Mouse (Mus musculus) cerebellum, adult 11 months (tissue): Measurements from ENCODE around the gene Maats1.
"Not testable (repeated sequence)": the region's sequence is repeated elsewhere in the genome, so short reads cannot be mapped to it uniquely, and the experiment has no call there.

Experiments used
- DNase-seq: peaks from one replicate; pipeline ENCODE4 v3.0.0; 2022

Maats1 gene

DNA sequence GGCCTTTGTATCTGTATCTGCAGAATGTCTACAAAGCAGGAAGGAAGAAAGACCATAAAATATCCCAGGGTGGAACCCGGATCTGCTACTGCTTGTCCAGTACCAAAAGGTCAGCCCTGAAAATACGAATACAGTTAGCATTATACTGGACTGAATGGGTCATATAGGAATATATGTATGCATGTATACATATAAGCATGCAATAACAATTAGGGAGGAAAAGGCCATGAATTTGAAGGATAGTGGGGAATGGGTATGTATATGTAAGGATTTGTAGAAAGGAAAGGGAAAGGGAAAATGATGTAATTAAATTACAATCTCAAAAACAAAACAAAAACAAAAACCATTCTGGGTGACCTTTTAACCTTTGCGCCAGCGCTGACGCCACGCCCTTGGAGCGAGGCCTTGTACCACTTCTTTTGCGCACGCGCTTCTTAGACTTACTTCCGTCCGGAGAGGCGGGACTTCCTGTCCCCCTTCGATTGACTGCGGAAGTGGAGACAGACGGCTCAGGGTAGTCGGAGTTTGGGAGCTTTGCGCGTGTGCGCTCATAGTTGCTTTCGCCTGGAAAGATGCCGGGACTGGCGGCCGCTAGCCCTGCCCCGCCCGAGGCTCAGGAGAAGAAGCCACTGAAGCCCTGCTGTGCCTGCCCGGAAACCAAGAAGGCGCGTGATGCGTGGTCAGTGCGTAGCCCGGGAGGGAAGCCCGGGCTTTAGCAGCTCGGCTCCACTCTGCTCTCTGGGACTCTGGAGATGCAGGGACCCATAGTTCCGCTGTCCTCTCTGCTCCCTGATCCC is 4.8 kb upstream of the Maats1 start, which contains the start of the genes Cox17 and Gm21987:
TSS of gene Cox17 (plus strand) at position 463 of the 797 bp plus-strand sequence.
TSS of gene Gm21987 (plus strand) at position 512 of the 797 bp plus-strand sequence.
- peak; percentile 93 for DNase-seq

DNA sequence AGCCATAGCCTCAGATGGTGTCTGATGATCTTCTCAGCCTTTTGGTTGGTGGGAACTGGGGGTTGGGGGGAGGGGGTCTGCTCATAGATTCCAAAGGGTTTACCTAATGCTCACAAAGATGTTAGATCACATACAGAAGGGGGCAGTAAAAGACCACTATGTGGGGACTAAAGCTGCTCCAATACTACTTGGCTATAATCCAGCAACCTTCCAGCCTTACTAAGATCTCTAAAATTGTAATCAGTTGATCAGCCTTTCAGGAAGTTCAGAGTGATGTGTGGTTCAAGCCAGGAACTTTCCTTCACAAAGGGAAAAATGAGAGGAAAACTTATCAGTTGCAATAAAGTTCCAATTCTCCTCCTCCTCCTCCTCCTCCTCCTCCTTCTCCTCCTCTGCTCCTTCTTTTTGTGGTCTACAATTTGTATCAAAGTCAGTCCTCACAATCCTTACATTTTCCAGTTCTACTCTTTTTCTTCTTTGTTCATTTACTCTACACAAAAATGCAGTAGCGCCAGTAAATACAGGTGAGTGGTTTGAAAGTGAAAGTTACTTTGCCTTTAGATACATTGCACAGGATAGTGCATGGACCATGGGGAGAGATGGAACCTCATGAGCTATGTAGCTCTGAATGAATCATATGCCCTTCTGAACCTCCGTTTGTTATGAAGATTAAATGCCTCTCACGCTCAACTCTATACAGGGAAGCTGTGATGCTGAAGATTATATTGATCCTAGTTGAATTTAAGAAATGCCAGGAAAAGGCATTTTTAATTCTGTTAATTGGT is 3.2 kb upstream of the Maats1 start:
- no peak for DNase-seq

DNA sequence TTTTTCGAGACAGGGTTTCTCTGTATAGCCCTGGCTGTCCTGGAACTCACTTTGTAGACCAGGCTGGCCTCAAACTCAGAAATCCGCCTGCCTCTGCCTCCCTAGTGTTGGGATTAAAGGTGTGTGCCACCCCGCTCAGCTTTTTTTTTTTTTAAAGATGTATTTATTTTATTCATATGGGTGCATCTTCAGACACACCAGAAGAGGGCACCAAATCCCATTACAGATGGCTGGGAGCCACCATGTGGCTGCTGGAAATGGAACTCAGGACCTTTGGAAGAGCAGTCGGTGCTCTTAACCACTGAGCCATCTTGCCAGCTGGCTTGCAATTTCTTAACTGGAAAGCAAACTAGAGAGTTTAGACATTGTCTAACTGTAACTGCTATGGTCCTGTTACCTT is 3.9 kb downstream of the Maats1 start:
- DNase-seq, result not testable (repeated sequence)

DNA sequence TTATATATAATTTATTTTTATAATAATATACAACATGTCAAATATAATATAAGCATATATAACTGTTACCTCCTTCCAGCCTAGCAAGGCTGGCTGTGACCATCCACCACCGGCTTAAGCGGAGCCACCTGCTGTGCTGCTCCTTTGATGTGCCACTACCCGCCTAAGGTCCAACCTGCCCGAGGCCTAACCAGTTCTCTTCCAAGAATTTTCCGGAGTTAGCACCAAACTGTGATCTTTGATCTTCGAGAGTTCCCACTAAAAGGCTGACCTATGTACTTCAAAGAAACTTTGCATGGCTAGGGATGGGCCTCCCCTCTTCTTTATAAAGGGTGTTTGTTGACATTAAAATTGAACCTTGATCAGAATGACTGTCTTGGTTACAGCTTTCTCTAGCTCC is 7.5 kb downstream of the Maats1 start:
- DNase-seq, result no peak

DNA sequence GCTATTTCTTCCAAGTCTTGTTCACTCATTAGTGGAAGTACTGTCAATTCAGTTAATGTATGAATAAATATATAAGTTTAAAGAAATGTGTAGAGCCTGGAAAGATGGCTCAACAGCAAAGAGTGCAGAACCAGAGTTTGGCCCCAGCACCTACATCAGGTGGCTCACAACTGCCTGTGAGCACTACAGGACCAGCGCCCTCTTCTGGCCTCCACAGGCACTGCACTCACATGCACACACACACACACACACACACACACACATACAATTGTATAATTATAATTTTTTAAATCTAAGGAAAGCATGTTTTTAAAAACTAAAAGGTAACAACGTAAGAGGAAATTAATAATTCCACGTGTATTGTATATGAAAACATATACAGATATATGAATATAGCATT is 12.6 kb downstream of the Maats1 start:
- no peak for DNase-seq

DNA sequence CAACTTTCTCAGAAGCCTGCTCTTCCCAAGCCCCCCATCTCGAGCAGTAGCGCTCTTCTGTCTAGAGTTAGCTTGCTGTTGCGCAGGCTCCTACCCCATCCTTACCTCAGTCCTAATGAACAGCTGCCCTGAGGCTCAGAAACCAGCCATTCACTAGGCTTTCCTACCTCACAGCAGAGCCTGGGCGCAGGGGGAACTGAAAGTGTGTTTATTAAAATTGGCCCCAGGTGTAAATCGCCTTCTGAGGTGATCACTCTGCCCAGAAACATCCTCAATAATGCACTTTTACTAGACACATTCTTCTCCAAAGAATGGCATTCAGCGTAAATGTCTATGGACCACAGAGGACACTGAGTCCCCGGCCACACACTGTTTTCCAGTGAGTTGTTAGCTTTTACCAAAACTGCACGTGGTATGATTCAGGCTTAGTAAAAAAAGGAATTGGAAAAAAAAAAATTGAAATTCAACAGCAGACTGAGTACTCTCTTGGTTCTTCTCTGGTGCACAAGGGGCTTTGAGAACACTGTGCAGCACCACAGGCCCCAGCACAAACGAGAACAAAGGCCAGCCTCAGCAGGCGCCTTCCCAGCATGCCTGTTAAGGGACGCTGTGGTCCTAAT is 15.1 kb downstream of the Maats1 start:
- no peak for DNase-seq

DNA sequence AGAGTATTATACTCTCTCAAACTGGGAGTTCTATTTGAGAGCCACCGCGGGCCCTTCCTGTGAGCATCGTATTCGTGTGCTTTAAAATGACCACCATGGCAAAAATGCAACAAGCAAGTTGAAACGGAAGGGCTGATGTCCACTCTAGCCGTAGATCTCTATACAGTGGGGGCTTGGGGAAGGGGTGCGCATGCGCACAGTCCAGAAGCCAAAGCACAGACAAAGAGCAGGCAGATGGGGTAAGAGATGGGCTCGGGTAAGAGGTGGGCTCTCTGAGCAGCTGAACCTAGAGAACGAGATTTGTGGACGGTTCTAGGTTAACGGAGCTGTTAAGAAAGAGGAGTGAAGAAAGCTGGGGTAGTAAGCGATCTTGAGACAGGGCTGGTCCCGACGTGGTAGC is 17.6 kb downstream of the Maats1 start:
- DNase-seq, result no peak

DNA sequence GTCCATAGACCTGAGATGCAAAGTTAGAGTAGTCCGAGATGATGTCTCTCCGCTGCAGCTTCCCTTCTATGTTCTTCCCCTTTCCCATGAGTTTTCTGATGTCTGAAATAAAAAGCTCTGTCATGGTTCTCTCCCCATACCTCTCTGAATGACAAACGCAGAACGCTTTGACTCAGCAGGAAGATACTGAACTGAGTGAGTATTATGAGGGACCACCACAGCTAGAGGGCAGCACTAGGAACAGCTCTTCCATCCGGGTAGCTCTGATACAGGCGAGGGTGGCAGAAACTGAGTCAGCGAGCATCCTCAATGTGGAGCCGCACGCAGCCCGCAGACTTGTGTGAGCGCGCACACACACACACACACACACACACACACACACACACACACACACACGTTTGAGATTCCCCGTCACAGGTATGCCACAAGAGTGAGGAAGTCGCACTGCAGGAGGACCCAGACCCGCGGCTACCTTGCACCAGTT is 20.4 kb downstream of the Maats1 start:
- peak; percentile 39 for DNase-seq

DNA sequence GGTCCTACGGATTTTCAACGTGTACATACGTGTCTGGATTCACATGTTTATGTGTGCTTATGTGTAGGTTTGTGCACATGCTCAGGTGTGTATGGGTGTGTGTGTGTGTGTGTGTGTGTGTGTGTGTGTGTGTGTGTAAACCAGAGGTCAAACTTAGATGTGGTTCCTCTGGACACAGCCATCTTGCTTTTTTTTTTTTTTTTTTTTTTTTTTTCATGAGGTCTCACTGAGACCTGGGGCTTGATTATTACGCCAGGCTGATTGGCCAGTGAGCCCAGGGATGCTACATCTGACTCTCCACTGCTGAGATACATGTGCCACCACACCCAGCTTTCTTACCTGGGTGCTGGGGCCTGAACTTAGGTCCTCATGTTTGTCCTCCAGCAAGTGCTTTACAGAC is 22.9 kb downstream of the Maats1 start:
- DNase-seq, result no peak

DNA sequence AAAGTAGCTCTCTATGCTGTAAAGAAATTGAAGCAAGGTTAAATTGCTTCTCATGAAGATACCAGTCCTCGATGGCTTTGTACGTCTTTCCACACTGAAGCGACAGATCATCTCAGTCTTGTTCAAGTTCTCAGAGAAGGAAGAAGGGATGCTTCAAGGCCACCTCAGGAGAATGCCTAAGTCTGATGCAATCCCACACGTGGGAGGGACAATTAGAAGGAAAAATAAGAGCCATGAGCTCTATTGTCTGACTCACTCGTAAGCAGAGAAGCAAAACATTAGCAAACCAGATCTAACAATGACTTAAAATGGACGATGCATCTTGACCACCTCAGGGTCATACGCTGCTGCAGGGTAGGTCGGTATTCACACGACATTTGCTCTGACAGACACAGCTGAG is 23.5 kb downstream of the Maats1 start:
- DNase-seq, result no peak

DNA sequence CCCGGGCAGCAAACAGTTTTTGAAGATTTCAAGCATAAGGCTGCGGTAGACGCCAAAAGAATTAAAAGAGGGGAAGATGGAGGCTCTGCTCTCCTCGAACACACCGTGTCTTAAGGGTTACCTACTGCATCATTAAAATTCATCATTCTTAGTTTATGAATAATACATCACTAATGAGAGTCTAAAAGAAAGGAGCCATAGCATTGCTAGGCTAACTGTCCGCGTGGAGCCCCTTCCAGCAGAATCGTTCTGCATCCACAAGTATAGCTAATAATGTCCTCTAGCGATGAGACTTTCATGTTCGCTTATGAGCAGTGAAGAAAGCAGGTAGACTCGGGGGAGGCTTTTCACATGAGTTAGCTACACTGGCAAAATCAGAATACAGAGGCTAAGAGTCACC is 33.7 kb downstream of the Maats1 start:
- DNase-seq, result no peak

DNA sequence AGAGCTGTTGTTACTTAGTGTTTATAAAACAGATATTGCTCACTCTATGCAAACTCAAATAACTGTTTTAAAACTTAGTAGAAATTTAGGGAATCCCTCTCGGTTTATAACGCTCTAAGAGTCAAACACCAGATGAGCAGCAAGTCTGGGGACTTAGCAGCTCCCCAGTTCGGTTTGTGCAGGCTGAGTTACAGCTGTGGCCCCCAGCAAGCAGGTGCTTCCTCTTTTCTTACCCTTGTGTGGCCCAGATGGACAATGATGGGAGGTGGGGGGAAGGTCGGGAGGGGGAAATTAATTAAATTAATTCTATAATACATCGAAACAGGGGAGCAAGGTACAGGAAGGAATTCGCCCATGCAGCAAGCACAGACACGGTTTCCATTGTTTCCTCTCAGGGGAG is 34.3 kb downstream of the Maats1 start:
- DNase-seq, result no peak

DNA sequence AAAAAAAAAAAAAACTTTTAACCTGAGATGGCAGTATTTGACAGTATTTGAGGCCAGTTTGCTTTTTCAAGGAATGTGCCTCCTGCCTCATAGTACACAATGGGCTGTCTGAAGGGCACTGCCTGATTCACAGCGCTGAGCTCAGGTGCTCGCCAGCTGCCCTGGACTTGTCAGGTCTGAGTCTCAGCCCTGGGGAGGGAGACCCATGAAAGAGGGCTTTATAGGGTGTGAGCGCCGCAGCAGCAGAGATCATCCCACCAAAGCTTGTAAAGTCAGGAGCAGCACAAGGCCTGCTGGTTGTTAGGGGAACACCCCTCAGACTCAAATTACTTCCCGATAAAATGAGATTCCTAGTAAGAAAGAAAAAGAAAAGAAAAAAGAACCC is 34.7 kb downstream of the Maats1 start:
- DNase-seq, result no peak

DNA sequence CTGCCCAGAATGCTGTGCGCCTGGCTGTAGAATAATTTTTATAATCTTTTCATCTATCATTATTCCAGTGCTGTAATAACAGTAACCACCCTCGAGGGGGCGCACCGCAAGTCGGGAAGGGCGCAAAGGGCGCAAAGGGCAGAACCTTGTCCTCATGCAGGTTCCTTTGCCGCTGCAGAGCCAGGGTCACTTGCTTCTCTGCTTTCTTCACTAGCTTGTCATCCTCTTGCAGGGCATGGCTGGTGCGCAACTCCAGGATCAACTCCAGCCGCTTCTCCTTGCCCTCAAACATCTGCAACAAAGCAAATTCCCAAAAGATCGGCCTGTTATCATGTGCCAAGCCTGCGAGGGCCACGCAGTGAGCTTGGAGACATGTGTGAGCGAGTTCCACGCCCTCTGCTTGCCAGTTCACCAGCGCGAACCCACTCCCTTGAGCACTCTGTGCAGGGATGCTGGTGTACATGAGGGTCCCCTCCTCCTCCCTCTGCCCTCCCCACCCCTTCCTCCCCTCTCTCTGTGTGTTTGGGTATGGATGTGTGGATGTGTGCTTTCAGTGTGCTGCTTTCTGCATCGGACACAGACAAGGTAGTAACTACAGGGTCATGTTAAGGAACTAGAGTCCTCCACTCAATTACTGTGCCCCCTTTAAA is 35.2 kb downstream of the Maats1 start:
- no peak for DNase-seq

DNA sequence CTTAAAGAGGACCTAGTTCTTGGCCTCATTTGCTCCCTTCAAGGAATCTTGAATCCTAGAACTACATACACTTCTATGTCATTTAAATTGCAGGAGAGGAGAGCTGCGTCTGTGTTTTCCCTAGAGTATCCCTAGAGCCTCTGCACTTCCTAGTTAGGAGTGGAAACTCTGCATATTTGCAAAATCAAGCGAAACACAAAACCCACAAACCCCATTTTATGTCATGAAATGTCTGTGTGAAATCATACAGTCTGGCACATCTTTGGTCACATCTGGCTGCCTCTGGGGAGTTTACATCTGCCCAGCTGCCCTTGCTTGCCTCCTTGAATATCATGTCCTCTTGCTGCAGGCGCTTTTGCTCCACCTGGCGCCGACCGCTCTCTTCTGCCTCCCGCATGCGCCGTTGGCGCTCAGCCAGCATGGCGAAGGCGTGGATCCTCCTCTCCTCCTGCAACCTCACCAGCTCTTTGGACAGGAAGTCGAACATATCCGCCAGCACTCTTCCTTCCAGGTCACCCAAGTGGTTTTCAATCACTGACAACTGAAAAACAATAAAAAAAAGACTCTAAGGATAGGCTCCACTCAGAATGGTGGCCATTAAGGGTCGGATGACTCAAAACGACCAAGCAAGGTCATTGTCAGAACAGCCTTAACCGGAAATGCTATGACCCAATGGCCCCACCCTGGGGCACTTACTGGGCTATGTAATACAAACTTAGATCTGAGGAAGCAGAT is 37.3 kb downstream of the Maats1 start:
- no peak for DNase-seq

DNA sequence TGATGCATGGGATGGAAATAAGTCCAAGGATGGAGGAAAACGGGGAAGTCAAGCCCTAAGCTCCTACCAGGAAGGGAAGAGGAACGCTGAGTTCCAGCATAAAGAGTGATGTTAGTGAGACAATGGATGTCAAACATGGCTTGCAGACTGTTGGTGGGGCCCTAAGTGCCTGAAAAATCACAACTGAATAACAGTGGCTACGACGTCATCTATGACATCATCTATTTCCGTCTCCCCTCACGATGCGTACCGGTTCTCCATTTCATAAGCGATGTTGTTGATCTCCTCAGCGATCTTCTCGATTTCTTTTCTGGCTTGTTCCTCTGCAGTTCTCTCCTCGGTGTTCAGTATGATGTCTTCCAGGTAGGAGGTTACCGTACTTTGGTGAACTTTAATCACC is 39.6 kb downstream of the Maats1 start:
- DNase-seq, result no peak

DNA sequence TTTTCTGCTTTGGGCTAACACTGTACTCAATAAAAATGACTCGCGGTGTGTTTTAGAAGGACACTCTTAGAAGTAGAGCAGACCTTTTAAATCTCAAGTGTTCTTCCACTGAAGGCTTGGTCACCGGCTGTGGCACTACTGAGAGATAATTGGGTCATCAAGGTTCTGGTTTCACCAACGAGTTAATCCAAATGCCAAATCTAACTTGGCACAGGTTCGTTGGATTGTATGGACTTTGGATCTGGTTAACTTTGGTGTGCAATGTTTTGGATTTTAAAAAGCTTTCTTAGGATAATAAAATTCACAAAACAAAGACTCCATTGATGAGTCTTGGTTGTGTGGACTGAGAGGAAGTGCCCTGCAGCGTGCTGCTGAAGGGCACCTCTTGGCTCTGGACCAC is 43.5 kb downstream of the Maats1 start:
- DNase-seq, result no peak

DNA sequence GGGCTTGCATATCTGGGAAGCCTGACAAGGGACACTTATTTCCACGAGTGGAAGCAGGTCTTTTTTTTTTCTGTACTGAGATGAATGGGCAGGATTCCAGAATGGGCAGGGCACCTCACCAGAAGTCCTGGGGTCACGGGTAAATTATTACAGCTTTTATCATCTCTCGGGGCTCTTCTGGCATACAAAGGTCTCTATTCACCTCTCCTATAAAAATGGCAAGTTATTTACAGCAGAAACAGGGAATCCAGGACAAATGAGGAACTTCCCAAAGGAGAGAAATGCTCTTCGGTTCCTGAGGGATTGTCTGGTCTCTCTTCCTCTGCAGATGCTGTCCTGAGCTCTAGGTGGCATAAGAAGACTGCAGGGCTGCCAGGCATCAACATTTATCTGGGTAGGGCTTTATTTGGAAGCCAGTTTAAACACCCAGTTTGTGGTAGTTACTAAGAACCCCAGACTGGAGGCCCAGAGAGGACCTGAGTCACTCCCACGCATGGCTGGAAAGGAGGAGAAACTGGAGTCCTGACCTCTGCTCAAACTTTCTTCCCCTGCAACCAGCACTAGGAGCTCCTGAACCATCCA is 46.5 kb downstream of the Maats1 start:
- no peak for DNase-seq

DNA sequence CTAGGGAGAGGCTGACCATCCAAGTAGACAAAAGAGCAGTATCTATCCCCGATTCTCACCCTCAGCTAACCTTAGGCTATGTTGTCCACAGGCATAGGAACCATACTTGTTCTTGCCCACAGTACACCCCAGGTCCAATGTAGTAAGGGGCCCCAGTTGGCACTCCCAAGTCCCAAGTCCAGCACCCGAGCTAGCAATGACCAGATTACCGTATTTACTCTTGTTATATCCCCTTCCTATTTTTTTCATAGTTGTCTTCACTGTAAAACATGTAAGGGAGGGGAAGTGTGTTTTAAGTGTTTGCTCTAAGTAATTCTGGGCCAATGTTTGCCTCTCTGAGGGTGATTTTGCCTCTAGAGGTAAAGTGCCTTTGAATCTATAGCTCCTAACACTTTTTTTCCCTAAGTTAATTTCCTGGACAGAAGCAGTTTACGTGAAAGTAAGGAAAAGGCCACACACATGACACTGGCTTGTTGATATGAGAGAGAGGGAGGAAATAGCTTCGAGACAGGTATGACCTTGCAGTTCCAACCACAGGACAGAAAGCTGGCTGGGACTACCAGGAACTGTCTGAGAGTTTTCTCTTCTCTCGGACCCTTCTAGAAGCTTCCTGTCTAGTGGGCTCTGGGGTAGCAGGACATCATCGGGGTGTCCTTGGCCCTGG is 47.1 kb downstream of the Maats1 start, which contains the start of gene Nr1i2:
TSS of gene Nr1i2 (minus strand) at position 140 of the 664 bp plus-strand sequence.
- no peak for DNase-seq

DNA sequence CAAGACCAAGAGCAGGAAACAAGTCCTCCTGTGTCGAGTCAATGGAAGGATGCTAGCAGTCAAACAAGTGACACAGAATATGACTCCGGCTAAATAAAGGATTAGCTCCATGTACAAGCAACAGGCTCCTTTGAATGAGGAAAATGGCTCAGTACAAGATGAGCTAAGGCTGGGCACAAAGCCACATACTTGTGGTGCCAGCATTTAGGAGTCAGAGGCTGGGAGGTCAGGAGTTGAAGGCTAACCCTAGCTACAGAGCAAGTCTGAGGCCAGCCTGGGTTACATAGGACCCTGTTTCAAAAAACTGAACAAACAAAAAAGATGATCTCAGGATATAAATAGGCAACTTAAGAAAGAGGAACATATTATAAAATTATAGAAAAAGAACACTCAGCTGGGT is 51.8 kb downstream of the Maats1 start:
- no peak for DNase-seq

DNA sequence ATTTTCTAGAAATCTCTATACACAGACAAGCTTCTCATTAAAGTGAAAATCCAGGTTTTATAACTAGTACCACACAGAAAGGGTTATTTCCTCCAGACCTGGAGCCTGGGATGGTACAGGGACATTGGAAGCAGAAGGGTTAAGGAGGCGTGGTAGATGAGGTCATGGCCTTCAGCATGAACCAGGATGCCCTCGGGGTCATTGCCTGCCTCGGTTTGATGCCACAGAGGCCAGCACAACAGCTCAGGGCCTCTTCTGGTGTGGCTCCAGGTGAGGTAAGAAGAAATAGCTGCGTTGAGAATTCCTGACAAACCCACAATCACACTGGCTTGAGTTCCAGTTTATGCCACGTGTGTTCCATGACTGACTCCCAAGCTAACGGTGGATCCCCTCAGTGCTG is 53.1 kb downstream of the Maats1 start:
- no peak for DNase-seq
